Mouse (Mus musculus) forebrain, postnatal 0 days (tissue): ENCODE measurements around the gene Polr3h. TPM values are rescaled to one million over a fixed set of nuclear protein-coding genes. Genes with fewer than 3 reads are reported as not detected.

Experiments used
- ATAC-seq: fragments of 200-750 bp; cut with Nextera tagmentation; 2 replicates; pipeline ENCODE4 v1.8.0; 2017; ENCODE audit warnings: mild to moderate bottlenecking, moderate library complexity
- DNase-seq: peaks from one replicate; pipeline ENCODE4 v3.0.0-alpha.2; 2015
- H3K27ac ChIP-seq: fragments of 300-500 bp; sonication (generic); 2 replicates; pipeline ENCODE4 v1.5.1; 2014; ENCODE audit warnings: low read depth, mild to moderate bottlenecking, antibody characterized with exemption, low read length, moderate library complexity, mixed read lengths
- H3K27me3 ChIP-seq: fragments of 300-500 bp; sonication (generic); 2 replicates; pipeline ENCODE4 v1.6.1; 2014; ENCODE audit warnings: mild to moderate bottlenecking, low read length, mixed read lengths; ENCODE audit not compliant: insufficient read depth
- H3K36me3 ChIP-seq: fragments of 300-500 bp; sonication (generic); 2 replicates; pipeline ENCODE4 v1.6.1; 2014; ENCODE audit warnings: mild to moderate bottlenecking, moderate library complexity; ENCODE audit not compliant: insufficient read depth
- H3K4me1 ChIP-seq: fragments of 300-500 bp; sonication (generic); 2 replicates; pipeline ENCODE4 v1.6.1; 2014; ENCODE audit warnings: antibody characterized with exemption; ENCODE audit not compliant: insufficient read depth
- H3K4me2 ChIP-seq: fragments of 300-500 bp; sonication (generic); 2 replicates; pipeline ENCODE4 v1.6.1; 2014; ENCODE audit warnings: low read depth, mild to moderate bottlenecking, moderate library complexity
- H3K4me3 ChIP-seq: fragments of 300-500 bp; sonication (generic); 2 replicates; pipeline ENCODE4 v1.5.1; 2014; ENCODE audit warnings: low read depth, low read length, mixed read lengths
- H3K9ac ChIP-seq: fragments of 300-500 bp; sonication (generic); 2 replicates; pipeline ENCODE4 v1.6.1; 2014; ENCODE audit warnings: mild to moderate bottlenecking
- H3K9me3 ChIP-seq: fragments of 300-500 bp; sonication (generic); 2 replicates; pipeline ENCODE4 v1.6.1; 2016; ENCODE audit warnings: low read length
- CTCF ChIP-seq: sonication (generic); IDR thresholded peaks from 2 replicates; pipeline ENCODE4 v1.5.1; 2016; ENCODE audit warnings: antibody characterized with exemption, control low read depth, low read depth
- WGBS: fragments of 180-500 bp; shearing (Covaris S2); extraction: QIAGEN DNeasy Blood & Tissue Kit; methylation state at CpG from one replicate; pipeline ENCODE4 v1.1.7; 2014; 5-methylcytosine and 5-hydroxymethylcytosine counted together
- polyA plus RNA-seq: library from polyadenylated mRNA; unstranded; fragments of >200 nt; fragmentation: Nextera tagmentation; extraction: Ambion mirVana; gene quantifications from 2 replicates; pipeline ENCODE4 v1.2.1, GENCODE M21; 2015
- total RNA-seq: library from RNA; depleted of rRNA; stranded (reverse); fragments of >200 nt; gene quantifications from 2 replicates; pipeline ENCODE4 v1.2.3, GENCODE M21; 2014

The Polr3h gene
- total and polyA plus RNA-seq, 2 experiments from 2014 or later, result 52.8 to 105 TPM

GRCm38 (mm10) chr15:81932951-81933470, 7.0 kb upstream of the Polr3h start:
- Histone ChIP-seq H3K9ac (no peak overlapping the region), H3K27ac (peak overlapping the region; percentile 47; the same call in 1 of the 2 replicates), H3K36me3 (no peaks in the 10 kb centered on the region), H3K4me2 (no peak overlapping the region), H3K4me1 (0 out of 2 replicates have a peak, but pooled peaks cover 4% of the 10 kb centered on the region), H3K4me3 (no peak overlapping the region), H3K27me3 (no peaks in the 10 kb centered on the region), H3K9me3 (no peaks in the 10 kb centered on the region)
- no peak for ATAC-seq
- no peak for TF ChIP-seq CTCF
- WGBS, result 30% methylated on average over 12 of the region's 12 CpGs
- no peak for DNase-seq

- Histone ChIP-seq H3K4me2 (no peak overlapping the region), H3K36me3 (peaks cover 2% of the 10 kb centered on the region), H3K27ac (peak overlapping the region; percentile 57; the same call in 1 of the 2 replicates), H3K27me3 (no peaks in the 10 kb centered on the region), H3K9me3 (no peaks in the 10 kb centered on the region), H3K9ac (no peak overlapping the region), H3K4me3 (no peak overlapping the region), H3K4me1 (peaks cover 18% of the 10 kb centered on the region)
- 22% methylated on average over 11 of the region's 11 CpGs for WGBS
- no peak for TF ChIP-seq CTCF
- ATAC-seq (no peak), DNase-seq (peak; percentile 66)
Measured at GRCm38 (mm10) chr15:81928277-81928676, 2.2 kb upstream of the Polr3h start.

GRCm38 (mm10) chr15:81927741-81928140, 1.7 kb upstream of the Polr3h start:
- H3K27ac ChIP-seq, result peak overlapping the region; percentile 87
- H3K4me2 ChIP-seq, result no peak overlapping the region
- no peak overlapping the region for H3K9ac ChIP-seq
- no peaks in the 10 kb centered on the region for H3K27me3 ChIP-seq
- H3K4me3 ChIP-seq, result no peak overlapping the region
- peaks cover 3% of the 10 kb centered on the region for H3K36me3 ChIP-seq
- H3K4me1 ChIP-seq, result peaks cover 18% of the 10 kb centered on the region
- WGBS, result 20% methylated on average over 4 of the region's 4 CpGs
- DNase-seq, result no peak
- TF ChIP-seq CTCF, result no peak
- no peak for ATAC-seq
- H3K9me3 ChIP-seq, result no peaks in the 10 kb centered on the region

- ATAC-seq, result peak; percentile 59; the same call in 1 of the 2 replicates
- peaks cover 8% of the 10 kb centered on the region for H3K36me3 ChIP-seq
- H3K4me3 ChIP-seq, result peak overlapping the region; percentile 70
- no peak for DNase-seq
- peak overlapping the region; percentile 84 for H3K4me2 ChIP-seq
- H3K9ac ChIP-seq, result 0 out of 2 replicates have a peak overlapping the region, but pooled peaks have one; percentile 19
- H3K27me3 ChIP-seq, result no peaks in the 10 kb centered on the region
- H3K9me3 ChIP-seq, result no peaks in the 10 kb centered on the region
- TF ChIP-seq CTCF, result no peak
- WGBS, result 18% methylated on average over 9 of the region's 9 CpGs
- H3K27ac ChIP-seq, result peak overlapping the region; percentile 87
- H3K4me1 ChIP-seq, result peaks cover 18% of the 10 kb centered on the region
Measured at GRCm38 (mm10) chr15:81926446-81926822, 394 bp upstream of the Polr3h start.

GRCm38 (mm10) chr15:81924933-81925332, 1.1 kb downstream of the Polr3h start:
- peak overlapping the region; percentile 70 for H3K4me3 ChIP-seq
- DNase-seq (no peak), ATAC-seq (no peak)
- H3K27ac ChIP-seq, result no peak overlapping the region
- TF ChIP-seq CTCF, result no peak
- 74% methylated on average over 11 of the region's 11 CpGs for WGBS
- no peaks in the 10 kb centered on the region for H3K9me3 ChIP-seq
- H3K27me3 ChIP-seq, result no peaks in the 10 kb centered on the region
- peaks cover 11% of the 10 kb centered on the region for H3K36me3 ChIP-seq
- peaks cover 18% of the 10 kb centered on the region for H3K4me1 ChIP-seq
- peak overlapping the region; percentile 78 for H3K9ac ChIP-seq
- peak overlapping the region; percentile 84 for H3K4me2 ChIP-seq

- no peak overlapping the region for H3K9ac ChIP-seq
- no peak overlapping the region for H3K4me3 ChIP-seq
- peak overlapping the region; percentile 71 for H3K27ac ChIP-seq
- no peak overlapping the region for H3K4me2 ChIP-seq
- no peak for TF ChIP-seq CTCF
- DNase-seq (no peak), ATAC-seq (no peak)
- no peaks in the 10 kb centered on the region for H3K27me3 ChIP-seq
- WGBS, result 50% methylated on average over 5 of the region's 5 CpGs
- peaks cover 14% of the 10 kb centered on the region for H3K4me1 ChIP-seq
- H3K36me3 ChIP-seq, result peaks cover 25% of the 10 kb centered on the region
- H3K9me3 ChIP-seq, result no peaks in the 10 kb centered on the region
Measured at GRCm38 (mm10) chr15:81921255-81921654, 4.8 kb downstream of the Polr3h start.

GRCm38 (mm10) chr15:81920546-81921217, 5.4 kb downstream of the Polr3h start:
- Histone ChIP-seq H3K4me3 (no peak overlapping the region), H3K27ac (peak overlapping the region; percentile 71), H3K27me3 (no peaks in the 10 kb centered on the region), H3K9me3 (no peaks in the 10 kb centered on the region), H3K4me2 (no peak overlapping the region), H3K9ac (no peak overlapping the region), H3K4me1 (peaks cover 14% of the 10 kb centered on the region), H3K36me3 (peaks cover 31% of the 10 kb centered on the region)
- ATAC-seq (peak; percentile 63), DNase-seq (peak; percentile 37)
- no peak for TF ChIP-seq CTCF
- 61% methylated on average over 10 of the region's 10 CpGs for WGBS
